Mouse (Mus musculus) limb, embryonic 10.5 days (tissue): ENCODE data around the gene Igsf8. TPM values are rescaled to one million over a fixed set of nuclear protein-coding genes. Genes with fewer than 3 reads are reported as not detected.

ENCODE experiments used
- DNase-seq: peaks from one replicate; pipeline ENCODE4 v3.0.0-alpha.2; 2017; ENCODE audit warnings: low spot score
- H3K27ac ChIP-seq: fragments of 300-500 bp; sonication (generic); 2 replicates; pipeline ENCODE4 v1.5.1; 2016; ENCODE audit warnings: mild to moderate bottlenecking
- H3K27me3 ChIP-seq: fragments of 300-500 bp; sonication (generic); 2 replicates; pipeline ENCODE4 v1.6.1; 2016; ENCODE audit warnings: low read depth, mild to moderate bottlenecking; ENCODE audit not compliant: poor library complexity, severe bottlenecking
- H3K36me3 ChIP-seq: fragments of 300-500 bp; sonication (generic); 2 replicates; pipeline ENCODE4 v1.6.1; 2016; ENCODE audit warnings: mild to moderate bottlenecking, moderate library complexity
- H3K4me1 ChIP-seq: fragments of 300-500 bp; sonication (generic); 2 replicates; pipeline ENCODE4 v1.6.1; 2016
- H3K4me3 ChIP-seq: fragments of 300-500 bp; sonication (generic); 2 replicates; pipeline ENCODE4 v1.5.1; 2016; ENCODE audit warnings: mild to moderate bottlenecking, moderate library complexity
- H3K9me3 ChIP-seq: fragments of 300-500 bp; sonication (generic); replicated peaks from 2 replicates; pipeline ENCODE4 v1.6.1; 2016; ENCODE audit warnings: mild to moderate bottlenecking
- WGBS: fragments of 180-500 bp; shearing (Covaris S2); methylation state at CpG from one replicate; pipeline ENCODE4 v1.1.7; 2016; 5-methylcytosine and 5-hydroxymethylcytosine counted together
- polyA plus RNA-seq: library from polyadenylated mRNA; unstranded; fragments of >200 nt; fragmentation: Nextera tagmentation; extraction: Ambion mirVana; gene quantifications from 2 replicates; pipeline ENCODE4 v1.2.1, GENCODE M21; 2016

The Igsf8 gene
- polyA plus RNA-seq, 1 experiment from 2014 or later, result 40.8 TPM

- no peaks in the 10 kb centered on the region for H3K36me3 ChIP-seq
- no peaks in the 10 kb centered on the region for H3K9me3 ChIP-seq
- H3K4me3 ChIP-seq, result peak within 1 kb of the TSS; percentile 39
- peak; percentile 51 for DNase-seq
- peak within 1 kb of the TSS; percentile 83 for H3K27ac ChIP-seq
- peaks cover 25% of the 10 kb centered on the region; the same call in 1 of the 2 replicates for H3K27me3 ChIP-seq
- H3K4me1 ChIP-seq, result peaks cover 81% of the 10 kb centered on the region
- WGBS, result 11% methylated on average over 16 of the region's 16 CpGs
Measured at GRCm38 (mm10) chr1:172297611-172298537, 36.4 kb downstream of the Igsf8 start, which contains the start of gene Atp1a2. Gene Atp1a2, minus strand, starts transcription at chr1:172298064.

- Histone ChIP-seq H3K4me3 (no peak overlapping the region), H3K9me3 (no peaks in the 10 kb centered on the region), H3K4me1 (peaks cover 94% of the 10 kb centered on the region), H3K27me3 (peaks cover 25% of the 10 kb centered on the region; the same call in 1 of the 2 replicates), H3K27ac (peak overlapping the region; percentile 56), H3K36me3 (no peaks in the 10 kb centered on the region)
- 63% methylated on average over 7 of the region's 7 CpGs for WGBS
- no peak for DNase-seq
Measured at GRCm38 (mm10) chr1:172299528-172299927, 38.1 kb downstream of the Igsf8 start.

GRCm38 (mm10) chr1:172300247-172300646 is 38.8 kb downstream of the Igsf8 start:
- Histone ChIP-seq H3K27ac (peak overlapping the region; percentile 56), H3K9me3 (no peaks in the 10 kb centered on the region), H3K4me1 (peaks cover 93% of the 10 kb centered on the region), H3K27me3 (peaks cover 25% of the 10 kb centered on the region; the same call in 1 of the 2 replicates), H3K4me3 (no peak overlapping the region), H3K36me3 (no peaks in the 10 kb centered on the region)
- DNase-seq, result no peak
- 54% methylated on average over 5 of the region's 5 CpGs for WGBS

- H3K4me1 ChIP-seq, result peaks cover 90% of the 10 kb centered on the region
- WGBS, result 50% methylated on average over 12 of the region's 12 CpGs
- H3K4me3 ChIP-seq, result no peak overlapping the region
- H3K9me3 ChIP-seq, result no peaks in the 10 kb centered on the region
- H3K27me3 ChIP-seq, result peaks cover 19% of the 10 kb centered on the region; the same call in 1 of the 2 replicates
- peak overlapping the region; percentile 56 for H3K27ac ChIP-seq
- no peaks in the 10 kb centered on the region for H3K36me3 ChIP-seq
- no peak for DNase-seq
Measured at GRCm38 (mm10) chr1:172301180-172301579, 39.7 kb downstream of the Igsf8 start.

- Histone ChIP-seq H3K4me3 (no peak overlapping the region), H3K4me1 (peaks cover 82% of the 10 kb centered on the region), H3K27ac (peak overlapping the region; percentile 82), H3K27me3 (peaks cover 11% of the 10 kb centered on the region; the same call in 1 of the 2 replicates), H3K9me3 (no peaks in the 10 kb centered on the region), H3K36me3 (no peaks in the 10 kb centered on the region)
- 66% methylated on average over 3 of the region's 3 CpGs for WGBS
- no peak for DNase-seq
Measured at GRCm38 (mm10) chr1:172302311-172302710, 40.9 kb downstream of the Igsf8 start.

- peaks cover 11% of the 10 kb centered on the region; the same call in 1 of the 2 replicates for H3K27me3 ChIP-seq
- H3K9me3 ChIP-seq, result no peaks in the 10 kb centered on the region
- H3K27ac ChIP-seq, result peak overlapping the region; percentile 82
- H3K36me3 ChIP-seq, result no peaks in the 10 kb centered on the region
- H3K4me3 ChIP-seq, result peak overlapping the region; percentile 13; the same call in 1 of the 2 replicates
- WGBS, result 11% methylated on average over 6 of the region's 6 CpGs
- DNase-seq, result peak; percentile 66
- peaks cover 80% of the 10 kb centered on the region for H3K4me1 ChIP-seq
Measured at GRCm38 (mm10) chr1:172302851-172303250, 41.4 kb downstream of the Igsf8 start.

- WGBS, result 72% methylated on average over 6 of the region's 6 CpGs
- peaks cover 80% of the 10 kb centered on the region for H3K4me1 ChIP-seq
- no peak overlapping the region for H3K4me3 ChIP-seq
- 0 out of 2 replicates have a peak overlapping the region, but pooled peaks have one; percentile 44 for H3K27ac ChIP-seq
- no peak for DNase-seq
- H3K27me3 ChIP-seq, result 0 out of 2 replicates have a peak, but pooled peaks cover 6% of the 10 kb centered on the region
- H3K36me3 ChIP-seq, result no peaks in the 10 kb centered on the region
- H3K9me3 ChIP-seq, result no peaks in the 10 kb centered on the region
Measured at GRCm38 (mm10) chr1:172304443-172304842, 43.0 kb downstream of the Igsf8 start.

GRCm38 (mm10) chr1:172305153-172305552 is 43.7 kb downstream of the Igsf8 start:
- no peak for DNase-seq
- Histone ChIP-seq H3K4me1 (peaks cover 80% of the 10 kb centered on the region), H3K27ac (no peak overlapping the region), H3K4me3 (no peak overlapping the region), H3K36me3 (no peaks in the 10 kb centered on the region), H3K9me3 (no peaks in the 10 kb centered on the region), H3K27me3 (0 out of 2 replicates have a peak, but pooled peaks cover 1% of the 10 kb centered on the region)
- WGBS, result 96% methylated on average over 2 of the region's 2 CpGs

GRCm38 (mm10) chr1:172305635-172306034 is 44.2 kb downstream of the Igsf8 start:
- Histone ChIP-seq H3K36me3 (no peaks in the 10 kb centered on the region), H3K27ac (0 out of 2 replicates have a peak overlapping the region, but pooled peaks have one; percentile 38), H3K27me3 (no peaks in the 10 kb centered on the region), H3K4me1 (peaks cover 80% of the 10 kb centered on the region), H3K9me3 (no peaks in the 10 kb centered on the region), H3K4me3 (no peak overlapping the region)
- no peak for DNase-seq
- 82% methylated on average over 3 of the region's 3 CpGs for WGBS

- H3K9me3 ChIP-seq, result no peaks in the 10 kb centered on the region
- H3K27ac ChIP-seq, result peak overlapping the region; percentile 38; the same call in 1 of the 2 replicates
- H3K4me3 ChIP-seq, result no peak overlapping the region
- no peaks in the 10 kb centered on the region for H3K27me3 ChIP-seq
- no peak for DNase-seq
- no peaks in the 10 kb centered on the region for H3K36me3 ChIP-seq
- WGBS, result 82% methylated on average over 4 of the region's 4 CpGs
- H3K4me1 ChIP-seq, result peaks cover 78% of the 10 kb centered on the region
Measured at GRCm38 (mm10) chr1:172306196-172306595, 44.8 kb downstream of the Igsf8 start.

GRCm38 (mm10) chr1:172306885-172307284 is 45.4 kb downstream of the Igsf8 start:
- Histone ChIP-seq H3K27me3 (no peaks in the 10 kb centered on the region), H3K4me3 (no peak overlapping the region), H3K36me3 (no peaks in the 10 kb centered on the region), H3K27ac (peak overlapping the region; percentile 21; the same call in 1 of the 2 replicates), H3K4me1 (peaks cover 78% of the 10 kb centered on the region), H3K9me3 (no peaks in the 10 kb centered on the region)
- no peak for DNase-seq
- WGBS, result 79% methylated on average over 6 of the region's 6 CpGs

- WGBS, result 68% methylated on average over 10 of the region's 10 CpGs
- Histone ChIP-seq H3K9me3 (no peaks in the 10 kb centered on the region), H3K4me3 (no peak overlapping the region), H3K27me3 (no peaks in the 10 kb centered on the region), H3K27ac (peak overlapping the region; percentile 91), H3K36me3 (no peaks in the 10 kb centered on the region), H3K4me1 (peaks cover 76% of the 10 kb centered on the region)
- DNase-seq, result no peak
Measured at GRCm38 (mm10) chr1:172307936-172308335, 46.5 kb downstream of the Igsf8 start.

- Histone ChIP-seq H3K27me3 (no peaks in the 10 kb centered on the region), H3K4me1 (peaks cover 76% of the 10 kb centered on the region), H3K36me3 (no peaks in the 10 kb centered on the region), H3K27ac (peak overlapping the region; percentile 91), H3K9me3 (no peaks in the 10 kb centered on the region), H3K4me3 (no peak overlapping the region)
- DNase-seq, result no peak
- WGBS, result 100% methylated on average over 1 of the region's 1 CpGs
Measured at GRCm38 (mm10) chr1:172308409-172308808, 47.0 kb downstream of the Igsf8 start.
